Mouse (Mus musculus) liver, embryonic 13.5 days (tissue): Measurements from ENCODE around the gene P3h2. TPM values are rescaled to one million over a fixed set of nuclear protein-coding genes. Genes with fewer than 3 reads are reported as not detected.

Experiments
- ATAC-seq: fragments of 200-750 bp; cut with Nextera tagmentation; 2 replicates; pipeline ENCODE4 v1.8.0; 2017; ENCODE audit warnings: low read depth, mild to moderate bottlenecking, moderate number of reproducible peaks, moderate library complexity
- DNase-seq: peaks from one replicate; pipeline ENCODE4 v3.0.0; 2022
- H3K27ac ChIP-seq: fragments of 300-500 bp; sonication (generic); 2 replicates; pipeline ENCODE4 v1.5.1; 2015; ENCODE audit warnings: moderate library complexity, mild to moderate bottlenecking, inconsistent platforms
- H3K27me3 ChIP-seq: fragments of 300-500 bp; sonication (generic); 2 replicates; pipeline ENCODE4 v1.6.1; 2015; ENCODE audit warnings: mild to moderate bottlenecking, inconsistent platforms
- H3K36me3 ChIP-seq: fragments of 300-500 bp; sonication (generic); 2 replicates; pipeline ENCODE4 v1.6.1; 2015; ENCODE audit warnings: mild to moderate bottlenecking, inconsistent platforms
- H3K4me1 ChIP-seq: fragments of 300-500 bp; sonication (generic); replicated peaks from 2 replicates; pipeline ENCODE4 v1.6.1; 2015; ENCODE audit warnings: inconsistent platforms
- H3K4me2 ChIP-seq: fragments of 300-500 bp; sonication (generic); 2 replicates; pipeline ENCODE4 v1.6.1; 2015; ENCODE audit warnings: inconsistent platforms, mild to moderate bottlenecking, moderate library complexity
- H3K4me3 ChIP-seq: fragments of 300-500 bp; sonication (generic); replicated peaks from 2 replicates; pipeline ENCODE4 v1.5.1; 2015; ENCODE audit warnings: mild to moderate bottlenecking, inconsistent platforms
- H3K9ac ChIP-seq: fragments of 300-500 bp; sonication (generic); 2 replicates; pipeline ENCODE4 v1.6.1; 2015; ENCODE audit warnings: mild to moderate bottlenecking, inconsistent platforms
- H3K9me3 ChIP-seq: fragments of 300-500 bp; sonication (generic); replicated peaks from 2 replicates; pipeline ENCODE4 v1.6.1; 2016; ENCODE audit warnings: inconsistent platforms
- WGBS: fragments of 180-500 bp; shearing (Covaris S2); methylation state at CpG from one replicate; pipeline ENCODE4 v1.1.7; 2015; ENCODE audit not compliant: insufficient replicate concordance; 5-methylcytosine and 5-hydroxymethylcytosine counted together
- polyA plus RNA-seq: library from polyadenylated mRNA; unstranded; fragments of >200 nt; fragmentation: Nextera tagmentation; extraction: Ambion mirVana; gene quantifications from 2 replicates; pipeline ENCODE4 v1.2.1, GENCODE M21; 2015

P3h2 gene
- polyA plus RNA-seq, 1 experiment from 2014 or later, result 0.68 TPM

- H3K4me3 ChIP-seq, result no peak overlapping the region
- H3K4me1 ChIP-seq, result no peaks in the 10 kb centered on the region
- H3K27me3 ChIP-seq, result no peaks in the 10 kb centered on the region
- no peak overlapping the region for H3K9ac ChIP-seq
- WGBS, result 12% methylated on average over 4 of the region's 4 CpGs
- H3K27ac ChIP-seq, result no peak overlapping the region
- H3K36me3 ChIP-seq, result no peaks in the 10 kb centered on the region
- no peak overlapping the region for H3K4me2 ChIP-seq
- DNase-seq (no peak), ATAC-seq (no peak)
- no peaks in the 10 kb centered on the region for H3K9me3 ChIP-seq
Observed at GRCm38 (mm10) chr16:26093888-26094287, 11.7 kb downstream of the P3h2 start.

DNA sequence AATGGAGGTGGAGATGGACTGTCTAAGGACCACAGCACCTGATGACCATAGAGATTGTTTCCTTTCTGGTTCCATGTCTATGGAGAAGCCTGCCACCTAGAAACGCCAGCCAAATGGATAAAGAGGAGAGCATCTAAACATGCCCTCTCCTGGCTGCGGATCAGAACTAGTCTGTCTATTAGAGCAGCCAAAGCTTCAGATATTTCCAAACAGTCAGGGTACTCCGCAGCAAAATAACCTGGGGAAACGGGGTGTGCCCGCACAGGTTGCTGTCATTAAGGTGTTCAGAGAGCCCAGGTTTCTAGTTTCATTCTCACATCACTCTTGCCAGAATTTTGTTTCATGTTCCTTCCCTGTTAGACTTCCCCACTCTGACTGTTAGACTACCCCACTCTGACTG is 16.6 kb downstream of the P3h2 start:
- Histone ChIP-seq H3K27me3 (no peaks in the 10 kb centered on the region), H3K9me3 (no peaks in the 10 kb centered on the region), H3K4me3 (no peak overlapping the region), H3K9ac (no peak overlapping the region), H3K4me2 (no peak overlapping the region), H3K4me1 (no peaks in the 10 kb centered on the region), H3K36me3 (no peaks in the 10 kb centered on the region), H3K27ac (no peak overlapping the region)
- ATAC-seq (no peak), DNase-seq (no peak)
- 58% methylated on average over 5 of the region's 5 CpGs for WGBS

DNA sequence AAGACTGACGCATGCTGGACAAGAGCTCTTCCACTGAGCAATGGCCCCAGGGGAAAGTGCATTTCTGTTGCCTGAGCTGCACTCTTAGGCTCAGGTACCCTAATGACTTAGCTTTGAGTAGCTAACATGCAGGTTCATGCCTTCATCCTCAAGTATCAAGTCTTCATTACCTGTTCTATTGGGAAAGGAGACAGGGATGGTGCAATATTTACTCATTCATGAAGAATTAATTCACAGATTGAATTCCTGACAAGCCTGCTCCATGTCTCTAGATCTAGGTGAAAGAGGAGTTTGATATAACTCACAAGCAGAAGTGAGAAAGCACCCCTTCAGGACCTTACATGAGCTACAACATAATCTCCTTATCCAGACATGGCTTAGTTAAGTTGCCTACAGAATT is 17.3 kb downstream of the P3h2 start:
- DNase-seq (no peak), ATAC-seq (no peak)
- Histone ChIP-seq H3K4me2 (no peak overlapping the region), H3K36me3 (no peaks in the 10 kb centered on the region), H3K27me3 (no peaks in the 10 kb centered on the region), H3K4me3 (no peak overlapping the region), H3K9ac (no peak overlapping the region), H3K27ac (no peak overlapping the region), H3K9me3 (no peaks in the 10 kb centered on the region), H3K4me1 (no peaks in the 10 kb centered on the region)
- 66% methylated on average over 1 of the region's 1 CpGs for WGBS

DNA sequence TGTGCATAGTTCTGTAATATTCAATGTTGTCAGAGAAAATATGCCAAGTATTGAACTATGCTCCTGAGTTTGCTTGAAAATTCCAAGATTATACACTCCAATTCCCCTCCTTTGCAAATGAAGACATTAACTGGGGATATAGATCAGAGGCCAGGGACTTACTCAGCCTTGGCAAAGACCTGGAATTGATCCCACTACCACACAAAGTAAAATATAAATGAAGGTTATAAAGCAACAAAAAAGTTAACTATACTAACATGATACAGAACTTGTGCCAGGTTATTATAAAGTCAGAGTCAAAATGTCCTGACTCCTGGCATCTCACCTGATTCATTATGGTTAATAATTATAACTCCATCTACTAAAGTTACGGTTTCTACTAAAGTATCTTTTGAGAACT is 18.6 kb downstream of the P3h2 start:
- no peaks in the 10 kb centered on the region for H3K36me3 ChIP-seq
- no peak overlapping the region for H3K4me2 ChIP-seq
- WGBS, result 70% methylated on average over 1 of the region's 1 CpGs
- H3K4me1 ChIP-seq, result no peaks in the 10 kb centered on the region
- no peak overlapping the region for H3K27ac ChIP-seq
- ATAC-seq (no peak), DNase-seq (no peak)
- no peak overlapping the region for H3K4me3 ChIP-seq
- H3K9me3 ChIP-seq, result no peaks in the 10 kb centered on the region
- H3K9ac ChIP-seq, result no peak overlapping the region
- H3K27me3 ChIP-seq, result no peaks in the 10 kb centered on the region

- ATAC-seq, result no peak
- Histone ChIP-seq H3K27me3 (no peaks in the 10 kb centered on the region), H3K9ac (no peak overlapping the region), H3K36me3 (no peaks in the 10 kb centered on the region), H3K9me3 (no peaks in the 10 kb centered on the region), H3K4me3 (no peak overlapping the region), H3K4me2 (no peak overlapping the region), H3K27ac (no peak overlapping the region), H3K4me1 (no peaks in the 10 kb centered on the region)
- DNase-seq, result no peak
- WGBS, result 49% methylated on average over 2 of the region's 2 CpGs
Observed at GRCm38 (mm10) chr16:26085160-26085559, 20.4 kb downstream of the P3h2 start.

GRCm38 (mm10) chr16:26082831-26083230 is 22.8 kb downstream of the P3h2 start:
- no peaks in the 10 kb centered on the region for H3K36me3 ChIP-seq
- WGBS, result 49% methylated on average over 1 of the region's 1 CpGs
- DNase-seq, result no peak
- no peak overlapping the region for H3K27ac ChIP-seq
- H3K9ac ChIP-seq, result no peak overlapping the region
- no peak overlapping the region for H3K4me2 ChIP-seq
- ATAC-seq, result no peak
- H3K4me3 ChIP-seq, result no peak overlapping the region
- H3K4me1 ChIP-seq, result no peaks in the 10 kb centered on the region
- no peaks in the 10 kb centered on the region for H3K27me3 ChIP-seq
- H3K9me3 ChIP-seq, result no peaks in the 10 kb centered on the region

DNA sequence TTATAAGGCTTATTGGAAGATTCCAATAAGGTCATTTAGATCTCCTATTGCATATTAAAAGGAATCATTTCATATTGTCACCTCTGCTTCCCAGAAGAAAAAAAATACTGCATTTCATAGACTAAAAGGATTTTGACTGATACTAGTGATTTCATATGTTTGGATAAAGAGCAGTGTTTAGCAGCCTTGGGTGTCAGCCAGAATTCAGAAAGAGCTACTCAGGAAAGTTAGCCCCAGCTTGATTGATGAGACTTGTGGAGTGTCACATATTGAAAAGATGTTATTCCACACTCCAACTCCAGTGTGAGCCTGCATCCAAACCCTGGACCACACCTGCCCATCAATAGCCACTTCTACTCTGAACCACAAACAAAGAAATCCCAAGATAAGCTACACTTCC is 23.2 kb downstream of the P3h2 start:
- no peaks in the 10 kb centered on the region for H3K36me3 ChIP-seq
- H3K9me3 ChIP-seq, result no peaks in the 10 kb centered on the region
- DNase-seq (no peak), ATAC-seq (no peak)
- no peak overlapping the region for H3K9ac ChIP-seq
- H3K27me3 ChIP-seq, result no peaks in the 10 kb centered on the region
- H3K4me1 ChIP-seq, result no peaks in the 10 kb centered on the region
- H3K27ac ChIP-seq, result no peak overlapping the region
- H3K4me3 ChIP-seq, result no peak overlapping the region
- no peak overlapping the region for H3K4me2 ChIP-seq

- DNase-seq (no peak), ATAC-seq (no peak)
- Histone ChIP-seq H3K4me1 (no peaks in the 10 kb centered on the region), H3K27ac (no peak overlapping the region), H3K9ac (no peak overlapping the region), H3K9me3 (no peaks in the 10 kb centered on the region), H3K36me3 (no peaks in the 10 kb centered on the region), H3K27me3 (no peaks in the 10 kb centered on the region), H3K4me3 (no peak overlapping the region), H3K4me2 (no peak overlapping the region)
- WGBS, result 32% methylated on average over 7 of the region's 7 CpGs
Observed at GRCm38 (mm10) chr16:26078923-26079351, 26.6 kb downstream of the P3h2 start.

GRCm38 (mm10) chr16:26078100-26078422 is 27.5 kb downstream of the P3h2 start:
- H3K27me3 ChIP-seq, result no peaks in the 10 kb centered on the region
- H3K9me3 ChIP-seq, result no peaks in the 10 kb centered on the region
- no peak overlapping the region for H3K4me2 ChIP-seq
- no peak overlapping the region for H3K4me3 ChIP-seq
- no peak overlapping the region for H3K9ac ChIP-seq
- ATAC-seq (no peak), DNase-seq (no peak)
- WGBS, result 62% methylated on average over 2 of the region's 2 CpGs
- H3K27ac ChIP-seq, result no peak overlapping the region
- H3K36me3 ChIP-seq, result no peaks in the 10 kb centered on the region
- H3K4me1 ChIP-seq, result no peaks in the 10 kb centered on the region

DNA sequence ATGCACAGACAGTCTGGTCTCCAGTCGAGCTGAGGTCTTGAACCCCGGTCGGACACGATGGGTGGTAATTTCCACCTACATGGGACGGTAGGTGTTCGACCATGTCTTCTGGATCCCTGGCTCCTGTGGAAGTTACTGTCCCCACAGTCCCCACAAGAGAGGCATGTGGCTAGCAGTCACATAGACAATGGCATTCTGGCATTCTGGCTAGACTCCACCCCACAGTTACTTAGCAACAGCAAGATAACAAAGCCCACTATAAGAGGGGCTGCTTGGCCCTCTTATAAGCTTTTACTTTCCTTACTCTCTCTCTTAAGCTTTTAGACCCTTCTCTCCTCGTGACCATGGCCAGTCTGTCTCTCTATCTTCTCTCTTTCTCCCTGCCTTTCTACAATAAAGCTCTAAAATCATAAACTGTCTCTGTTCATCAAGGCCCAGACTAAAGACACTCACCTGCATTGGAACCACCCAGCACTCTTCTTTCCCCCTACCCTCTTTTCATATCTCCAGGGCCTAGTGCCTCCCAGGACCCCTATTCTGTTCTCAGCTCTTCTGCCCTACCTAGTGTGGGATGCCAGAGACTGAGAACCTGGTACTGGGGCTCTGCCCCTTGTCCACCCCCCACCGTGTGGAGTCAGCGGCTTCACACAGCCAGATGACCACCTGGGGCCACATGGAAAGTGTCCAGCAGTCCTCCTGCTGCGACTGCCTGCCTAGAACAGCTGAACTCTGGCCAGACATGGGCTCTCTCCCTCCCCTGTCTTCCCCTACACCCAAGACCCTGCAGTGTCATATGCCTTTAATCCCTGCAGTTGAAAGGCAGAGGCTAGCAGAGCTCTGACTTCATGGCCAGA is 28.1 kb downstream of the P3h2 start:
- no peak overlapping the region for H3K4me2 ChIP-seq
- DNase-seq (no peak), ATAC-seq (no peak)
- H3K27me3 ChIP-seq, result no peaks in the 10 kb centered on the region
- 63% methylated on average over 10 of the region's 10 CpGs for WGBS
- no peaks in the 10 kb centered on the region for H3K4me1 ChIP-seq
- no peaks in the 10 kb centered on the region for H3K36me3 ChIP-seq
- H3K27ac ChIP-seq, result no peak overlapping the region
- H3K4me3 ChIP-seq, result no peak overlapping the region
- no peaks in the 10 kb centered on the region for H3K9me3 ChIP-seq
- no peak overlapping the region for H3K9ac ChIP-seq

DNA sequence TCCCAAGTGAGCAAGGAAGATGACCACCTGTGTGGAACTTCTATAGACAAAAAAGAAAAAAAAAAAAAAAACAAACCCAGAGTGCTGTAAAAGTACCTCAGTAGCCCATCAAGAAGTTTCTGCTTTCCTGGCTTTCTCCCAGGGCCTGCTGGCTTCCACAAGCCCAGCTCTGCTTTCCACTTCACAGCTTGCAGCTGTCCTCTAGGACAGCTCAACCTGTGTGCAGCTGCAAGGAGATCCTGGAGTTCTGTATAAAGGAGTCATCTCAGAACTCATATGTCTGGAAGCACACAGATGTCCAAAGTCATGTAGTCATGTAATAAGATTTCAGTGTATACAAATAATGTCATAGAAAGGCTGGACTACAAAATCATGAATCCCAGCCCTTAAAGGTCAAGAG is 30.5 kb downstream of the P3h2 start:
- ATAC-seq (no peak), DNase-seq (no peak)
- Histone ChIP-seq H3K27ac (no peak overlapping the region), H3K9me3 (no peaks in the 10 kb centered on the region), H3K9ac (no peak overlapping the region), H3K36me3 (no peaks in the 10 kb centered on the region), H3K4me3 (no peak overlapping the region), H3K4me1 (no peaks in the 10 kb centered on the region), H3K27me3 (no peaks in the 10 kb centered on the region), H3K4me2 (no peak overlapping the region)

DNA sequence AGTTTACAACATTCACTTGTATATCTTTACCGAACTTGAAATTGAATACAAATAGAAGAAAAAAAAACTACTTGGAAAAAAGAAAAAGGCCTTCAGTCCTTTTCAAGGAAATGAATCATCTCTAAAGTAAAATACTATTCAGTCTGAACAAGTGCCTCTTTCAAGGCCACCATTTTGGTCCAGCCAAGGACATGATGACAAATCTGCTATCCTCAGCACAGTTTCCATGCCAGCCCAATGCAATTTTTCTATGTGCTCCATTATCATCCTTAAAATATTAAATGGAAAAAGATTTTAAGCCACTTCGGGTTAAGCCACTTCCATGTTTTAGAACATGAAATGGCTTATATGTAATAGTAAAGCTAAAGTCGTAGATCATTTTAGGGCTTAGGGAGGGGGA is 35.2 kb downstream of the P3h2 start:
- Histone ChIP-seq H3K4me3 (no peak overlapping the region), H3K9ac (no peak overlapping the region), H3K36me3 (no peaks in the 10 kb centered on the region), H3K27ac (no peak overlapping the region), H3K4me1 (no peaks in the 10 kb centered on the region), H3K27me3 (no peaks in the 10 kb centered on the region), H3K4me2 (no peak overlapping the region), H3K9me3 (no peaks in the 10 kb centered on the region)
- WGBS, result 67% methylated on average over 3 of the region's 3 CpGs
- DNase-seq, result no peak
- ATAC-seq, result no peak
